Mouse (Mus musculus): ENCODE measurements around the gene Adamts9. TPM values are rescaled to one million over a fixed set of nuclear protein-coding genes. Genes with fewer than 3 reads are reported as not detected.

The Adamts9 gene
- polyA plus RNA-seq, 1 experiment from 2014 or later: 1.8 TPM

GRCm38 (mm10) chr6:92812702-92813370 lies 130.5 kb downstream of the Adamts9 start:
- no peaks in the 10 kb centered on the region for H3K9me3 ChIP-seq
- H3K27me3 ChIP-seq: peaks cover 15% of the 10 kb centered on the region
- H3K4me3 ChIP-seq: no peak overlapping the region
- H3K36me3 ChIP-seq: no peaks in the 10 kb centered on the region
- no peak for ATAC-seq (ENCODE audit: low read depth)
- no peak overlapping the region for H3K9ac ChIP-seq
- WGBS: 45% methylated on average over 2 of the region's 2 CpGs
- H3K27ac ChIP-seq (replicated peaks): no peak overlapping the region
- H3K4me1 ChIP-seq (replicated peaks): peaks cover 15% of the 10 kb centered on the region
- H3K4me2 ChIP-seq: no peak overlapping the region

GRCm38 (mm10) chr6:92811566-92811965 lies 131.7 kb downstream of the Adamts9 start:
- no peak overlapping the region for H3K27ac ChIP-seq (replicated peaks)
- no peaks in the 10 kb centered on the region for H3K36me3 ChIP-seq
- peaks cover 11% of the 10 kb centered on the region for H3K4me1 ChIP-seq (replicated peaks)
- H3K27me3 ChIP-seq: peaks cover 15% of the 10 kb centered on the region
- ATAC-seq (ENCODE audit: low read depth): no peak
- no peak overlapping the region for H3K4me2 ChIP-seq
- no peak overlapping the region for H3K4me3 ChIP-seq
- no peak overlapping the region for H3K9ac ChIP-seq
- no peaks in the 10 kb centered on the region for H3K9me3 ChIP-seq

- WGBS: 91% methylated on average over 2 of the region's 2 CpGs
- H3K36me3 ChIP-seq: no peaks in the 10 kb centered on the region
These were observed 132.7 kb downstream of the Adamts9 start for GRCm38 (mm10) chr6:92810628-92811027.

GRCm38 (mm10) chr6:92809818-92810217 lies 133.5 kb downstream of the Adamts9 start:
- Histone ChIP-seq H3K4me1 (replicated peaks) (no peaks in the 10 kb centered on the region), H3K27me3 (no peaks in the 10 kb centered on the region), H3K36me3 (no peaks in the 10 kb centered on the region), H3K9ac (no peak overlapping the region), H3K9me3 (no peaks in the 10 kb centered on the region), H3K27ac (replicated peaks) (no peak overlapping the region), H3K4me3 (no peak overlapping the region), H3K4me2 (no peak overlapping the region)
- WGBS: 91% methylated on average over 3 of the region's 3 CpGs
- no peak for ATAC-seq (ENCODE audit: low read depth)

More at GRCm38 (mm10) chr6:92810628-92811027, 132.7 kb downstream of the Adamts9 start:
- Histone ChIP-seq H3K9ac (no peak overlapping the region), H3K9me3 (no peaks in the 10 kb centered on the region), H3K4me2 (no peak overlapping the region), H3K4me3 (no peak overlapping the region), H3K27ac (replicated peaks) (no peak overlapping the region), H3K4me1 (replicated peaks) (peaks cover 2% of the 10 kb centered on the region; the same call in 1 of the 2 replicates), H3K27me3 (peaks cover 7% of the 10 kb centered on the region)
- no peak for ATAC-seq (ENCODE audit: low read depth)

- Histone ChIP-seq H3K36me3 (no peaks in the 10 kb centered on the region), H3K4me1 (replicated peaks) (peaks cover 13% of the 10 kb centered on the region), H3K9me3 (no peaks in the 10 kb centered on the region), H3K27me3 (no peaks in the 10 kb centered on the region), H3K4me2 (no peak overlapping the region), H3K27ac (replicated peaks) (no peak overlapping the region), H3K4me3 (no peak overlapping the region), H3K9ac (no peak overlapping the region)
- 81% methylated on average over 3 of the region's 3 CpGs for whole genome bisulfite sequencing
- ATAC-seq (ENCODE audit: low read depth): no peak
These were observed 138.9 kb downstream of the Adamts9 start for GRCm38 (mm10) chr6:92804254-92804971.

DNA sequence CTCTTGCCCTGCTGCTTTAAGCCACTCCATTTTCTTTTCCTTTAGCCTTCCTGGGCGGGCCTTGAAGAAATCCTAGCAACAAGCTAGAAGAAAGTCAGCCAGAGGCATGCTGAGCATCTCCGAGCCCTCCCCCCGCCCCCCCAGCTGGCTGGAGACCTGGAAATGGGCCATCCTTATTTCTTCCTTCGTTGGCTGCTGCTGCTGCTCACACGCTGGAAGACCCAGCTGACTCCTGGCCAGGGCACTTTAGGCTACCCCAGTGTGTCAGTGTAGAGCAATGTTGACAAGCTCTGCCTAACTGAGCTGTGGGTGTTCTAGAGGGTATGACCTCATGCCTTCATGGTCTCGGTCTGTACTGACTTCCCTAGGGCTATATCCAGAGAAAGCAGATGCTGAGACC lies 140.1 kb downstream of the Adamts9 start:
- 0 out of 2 replicates have a peak overlapping the region, but pooled peaks have one; percentile 33 for H3K27ac ChIP-seq (replicated peaks)
- H3K4me1 ChIP-seq (replicated peaks): peaks cover 13% of the 10 kb centered on the region
- WGBS: 39% methylated on average over 6 of the region's 6 CpGs
- no peaks in the 10 kb centered on the region for H3K36me3 ChIP-seq
- no peak overlapping the region for H3K4me2 ChIP-seq
- no peaks in the 10 kb centered on the region for H3K9me3 ChIP-seq
- H3K4me3 ChIP-seq: no peak overlapping the region
- H3K9ac ChIP-seq: no peak overlapping the region
- H3K27me3 ChIP-seq: no peaks in the 10 kb centered on the region
- ATAC-seq (ENCODE audit: low read depth): peak; percentile 59; the same call in 1 of the 2 replicates

DNA sequence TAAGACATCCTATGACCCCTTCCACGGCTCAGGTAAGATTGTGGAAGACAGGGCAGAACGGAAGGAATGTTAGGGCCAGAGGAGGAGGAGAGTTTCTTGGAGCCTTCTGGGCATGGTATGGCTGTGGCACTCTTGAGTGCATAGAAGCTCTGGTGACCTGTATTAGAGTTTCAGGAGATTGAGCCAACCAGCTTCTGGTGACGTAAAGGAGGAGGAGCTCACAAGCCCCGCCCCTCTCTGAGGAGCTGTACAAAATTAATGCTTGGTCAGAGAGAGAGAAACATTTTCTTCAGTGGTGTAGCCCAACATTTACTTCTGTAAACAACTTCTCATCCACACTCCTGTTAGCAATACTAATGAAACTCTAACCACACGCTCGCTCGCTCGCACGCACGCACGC lies 140.9 kb downstream of the Adamts9 start:
- Histone ChIP-seq H3K9me3 (no peaks in the 10 kb centered on the region), H3K4me1 (replicated peaks) (peaks cover 13% of the 10 kb centered on the region), H3K4me2 (no peak overlapping the region), H3K36me3 (no peaks in the 10 kb centered on the region), H3K4me3 (no peak overlapping the region), H3K27me3 (no peaks in the 10 kb centered on the region), H3K27ac (replicated peaks) (no peak overlapping the region), H3K9ac (no peak overlapping the region)
- WGBS: 62% methylated on average over 11 of the region's 11 CpGs
- no peak for ATAC-seq (ENCODE audit: low read depth)

GRCm38 (mm10) chr6:92801462-92801861 lies 141.8 kb downstream of the Adamts9 start:
- Histone ChIP-seq H3K9ac (no peak overlapping the region), H3K4me1 (replicated peaks) (peaks cover 13% of the 10 kb centered on the region), H3K36me3 (no peaks in the 10 kb centered on the region), H3K27me3 (no peaks in the 10 kb centered on the region), H3K9me3 (no peaks in the 10 kb centered on the region), H3K4me2 (no peak overlapping the region), H3K4me3 (no peak overlapping the region), H3K27ac (replicated peaks) (no peak overlapping the region)
- ATAC-seq (ENCODE audit: low read depth): no peak
- WGBS: 74% methylated on average over 2 of the region's 2 CpGs

DNA sequence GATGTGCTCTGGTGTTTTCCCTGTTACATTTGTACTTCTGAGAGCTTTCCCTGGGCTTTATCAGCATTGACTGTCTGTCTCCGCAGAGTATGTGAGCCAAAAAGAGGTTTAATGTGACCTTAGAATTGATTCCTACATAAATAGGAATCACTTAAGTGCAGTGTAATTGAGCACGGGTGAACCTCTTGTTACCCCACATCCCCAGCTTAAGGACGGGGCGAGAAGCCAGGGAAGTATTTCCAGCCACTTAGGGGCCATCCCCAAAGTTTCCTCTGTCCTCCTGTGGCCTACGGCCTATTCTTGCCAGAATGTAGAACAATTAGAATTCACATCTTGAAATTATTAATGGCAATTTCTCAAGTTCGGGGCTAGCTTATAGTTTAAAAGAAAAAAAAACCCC lies 149.5 kb downstream of the Adamts9 start:
- Histone ChIP-seq H3K27ac (replicated peaks) (no peak overlapping the region), H3K4me1 (replicated peaks) (no peaks in the 10 kb centered on the region), H3K27me3 (no peaks in the 10 kb centered on the region), H3K9me3 (no peaks in the 10 kb centered on the region), H3K36me3 (no peaks in the 10 kb centered on the region), H3K4me3 (no peak overlapping the region), H3K9ac (no peak overlapping the region), H3K4me2 (no peak overlapping the region)
- no peak for ATAC-seq (ENCODE audit: low read depth)
- whole genome bisulfite sequencing: 83% methylated on average over 6 of the region's 6 CpGs

GRCm38 (mm10) chr6:92787376-92787712 lies 155.9 kb downstream of the Adamts9 start:
- peak; percentile 93 for ATAC-seq (ENCODE audit: low read depth)
- Histone ChIP-seq H3K36me3 (no peaks in the 10 kb centered on the region), H3K9ac (peak overlapping the region; percentile 69), H3K4me1 (replicated peaks) (peaks cover 12% of the 10 kb centered on the region), H3K9me3 (no peaks in the 10 kb centered on the region), H3K27me3 (peaks cover 17% of the 10 kb centered on the region), H3K4me2 (peak overlapping the region; percentile 64), H3K27ac (replicated peaks) (no peak overlapping the region), H3K4me3 (peak overlapping the region; percentile 33)
- WGBS: under 1% methylated on average over 12 of the region's 12 CpGs

- H3K36me3 ChIP-seq: no peaks in the 10 kb centered on the region
- peak; percentile 48; the same call in 1 of the 2 replicates for ATAC-seq (ENCODE audit: low read depth)
- H3K9me3 ChIP-seq: no peaks in the 10 kb centered on the region
- peak overlapping the region; percentile 64 for H3K4me2 ChIP-seq
- H3K27ac ChIP-seq (replicated peaks): no peak overlapping the region
- H3K9ac ChIP-seq: peak overlapping the region; percentile 69
- peak overlapping the region; percentile 33 for H3K4me3 ChIP-seq
- 4% methylated on average over 20 of the region's 20 CpGs for WGBS
- H3K27me3 ChIP-seq: peaks cover 17% of the 10 kb centered on the region
- H3K4me1 ChIP-seq (replicated peaks): peaks cover 12% of the 10 kb centered on the region
These were observed 156.5 kb downstream of the Adamts9 start for GRCm38 (mm10) chr6:92786701-92787375.

DNA sequence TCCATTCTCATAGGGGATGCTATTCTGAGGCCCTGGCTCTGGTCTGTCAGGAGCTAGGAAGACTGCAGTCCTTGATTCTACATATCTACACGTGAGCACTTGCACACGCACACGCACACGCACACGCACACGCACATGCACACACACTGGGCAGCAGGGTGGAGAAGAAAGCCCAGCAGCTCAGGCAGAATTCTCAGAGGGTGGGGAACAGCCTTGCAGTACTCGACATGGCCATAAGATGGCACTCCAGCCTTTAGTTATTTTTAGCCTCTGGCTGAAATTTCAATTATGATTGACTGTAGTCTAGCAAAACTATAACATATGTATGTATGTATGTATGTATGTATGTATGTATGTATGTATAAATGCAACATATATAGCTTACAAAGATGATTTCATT lies 158.5 kb downstream of the Adamts9 start:
- Histone ChIP-seq H3K36me3 (no peaks in the 10 kb centered on the region), H3K9me3 (no peaks in the 10 kb centered on the region), H3K27me3 (peaks cover 17% of the 10 kb centered on the region), H3K27ac (replicated peaks) (no peak overlapping the region), H3K4me3 (no peak overlapping the region), H3K4me1 (replicated peaks) (peaks cover 12% of the 10 kb centered on the region), H3K4me2 (no peak overlapping the region), H3K9ac (no peak overlapping the region)
- 11% methylated on average over 7 of the region's 7 CpGs for WGBS
- 0 out of 2 replicates have a peak, but pooled peaks have one; percentile 48 for ATAC-seq (ENCODE audit: low read depth)

All from neural tube, embryonic 13.5 days (tissue).